Mouse (Mus musculus): ENCODE results near the gene Cog6. TPM values are rescaled to one million over a fixed set of nuclear protein-coding genes. Genes with fewer than 3 reads are reported as not detected.

The Cog6 gene
- total RNA-seq (2023): 24.8 TPM

GRCm38 (mm10) chr3:53016436-53017340 lies at the start of gene Cog6:
TSS of gene Cog6 (minus strand) at chr3:53017237.

GRCm38 (mm10) chr3:53041411-53042239 lies 24.6 kb upstream of the Cog6 start, which contains the start of gene Lhfp:
TSS of gene Lhfp (plus strand) at chr3:53041528.

Other genes with a start within 250 kb of the Cog6 start
- not detected for gene Lhfp, start 24.3 kb upstream of the Cog6 start, total RNA-seq (2023)

All from CD8-positive naive resting alpha-beta T cell, adult 57 days (primary cell).